Mouse (Mus musculus): ENCODE measurements around the gene Vapa.
"Not testable (repeated sequence)": the region's sequence is repeated elsewhere in the genome, so short reads cannot be mapped to it uniquely, and the experiment has no call there.

Gene Vapa

GRCm38 (mm10) chr17:65613463-65614412 lies at the start of gene Vapa:
Gene Vapa, minus strand, starts transcription at chr17:65613555.
- peak; percentile 96 for DNase-seq (ENCODE audit: low read depth, low spot score)

- DNase-seq (ENCODE audit: low read depth, low spot score): no peak
Measured at GRCm38 (mm10) chr17:65662662-65663061, 49.3 kb upstream of the Vapa start.

- no peak for DNase-seq (ENCODE audit: low read depth, low spot score)
Measured at GRCm38 (mm10) chr17:65658416-65658815, 45.1 kb upstream of the Vapa start.

GRCm38 (mm10) chr17:65657958-65658357 lies 44.6 kb upstream of the Vapa start:
- DNase-seq (ENCODE audit: low read depth, low spot score): no peak

GRCm38 (mm10) chr17:65656731-65657130 lies 43.4 kb upstream of the Vapa start:
- DNase-seq (ENCODE audit: low read depth, low spot score): no peak

- no peak for DNase-seq (ENCODE audit: low read depth, low spot score)
Measured at GRCm38 (mm10) chr17:65656076-65656475, 42.7 kb upstream of the Vapa start.

GRCm38 (mm10) chr17:65655608-65656007 lies 42.3 kb upstream of the Vapa start:
- no peak for DNase-seq (ENCODE audit: low read depth, low spot score)

GRCm38 (mm10) chr17:65650598-65650997 lies 37.2 kb upstream of the Vapa start:
- no peak for DNase-seq (ENCODE audit: low read depth, low spot score)

GRCm38 (mm10) chr17:65649175-65649493 lies 35.8 kb upstream of the Vapa start:
- no peak for DNase-seq (ENCODE audit: low read depth, low spot score)

- no peak for DNase-seq (ENCODE audit: low read depth, low spot score)
Measured at GRCm38 (mm10) chr17:65648371-65649174, 35.2 kb upstream of the Vapa start.

GRCm38 (mm10) chr17:65647961-65648360 lies 34.6 kb upstream of the Vapa start:
- DNase-seq (ENCODE audit: low read depth, low spot score): no peak

GRCm38 (mm10) chr17:65647226-65647625 lies 33.9 kb upstream of the Vapa start:
- no peak for DNase-seq (ENCODE audit: low read depth, low spot score)

- no peak for DNase-seq (ENCODE audit: low read depth, low spot score)
Measured at GRCm38 (mm10) chr17:65643579-65643978, 30.2 kb upstream of the Vapa start.

- no peak for DNase-seq (ENCODE audit: low read depth, low spot score)
Measured at GRCm38 (mm10) chr17:65643051-65643521, 29.7 kb upstream of the Vapa start.

GRCm38 (mm10) chr17:65642578-65642991 lies 29.2 kb upstream of the Vapa start:
- DNase-seq (ENCODE audit: low read depth, low spot score): no peak

- DNase-seq (ENCODE audit: low read depth, low spot score): no peak
Measured at GRCm38 (mm10) chr17:65641734-65642218, 28.4 kb upstream of the Vapa start, which contains the start of gene Txndc2. Gene Txndc2, minus strand, starts transcription at chr17:65642168.

- no peak for DNase-seq (ENCODE audit: low read depth, low spot score)
Measured at GRCm38 (mm10) chr17:65639144-65639543, 25.8 kb upstream of the Vapa start.

GRCm38 (mm10) chr17:65635715-65636360 lies 22.5 kb upstream of the Vapa start:
- DNase-seq (ENCODE audit: low read depth, low spot score): no peak

GRCm38 (mm10) chr17:65629943-65630342 lies 16.6 kb upstream of the Vapa start:
- no peak for DNase-seq (ENCODE audit: low read depth, low spot score)

- DNase-seq (ENCODE audit: low read depth, low spot score): not testable (repeated sequence)
Measured at GRCm38 (mm10) chr17:65628823-65629532, 15.6 kb upstream of the Vapa start.

- no peak for DNase-seq (ENCODE audit: low read depth, low spot score)
Measured at GRCm38 (mm10) chr17:65626301-65626700, 12.9 kb upstream of the Vapa start.

Measured in retina, postnatal 7 days (tissue).